Mouse (Mus musculus) 3T3-L1 (cell line): Measurements from ENCODE around the gene Syn3.
A peak's percentile ranks its signal among the peaks of the same experiment; 100 is the strongest.
"Not testable (repeated sequence)": the region's sequence is repeated elsewhere in the genome, so short reads cannot be mapped to it uniquely, and the experiment has no call there.

Experiments
- DNase-seq: peaks from one replicate; pipeline ENCODE4 v3.0.0-alpha.2; 2015; ENCODE audit warnings: low read depth, low spot score

Syn3 gene

GRCm38 (mm10) chr10:86418345-86418744 is 80.4 kb downstream of the Syn3 start:
- DNase-seq: peak; percentile 31

DNA sequence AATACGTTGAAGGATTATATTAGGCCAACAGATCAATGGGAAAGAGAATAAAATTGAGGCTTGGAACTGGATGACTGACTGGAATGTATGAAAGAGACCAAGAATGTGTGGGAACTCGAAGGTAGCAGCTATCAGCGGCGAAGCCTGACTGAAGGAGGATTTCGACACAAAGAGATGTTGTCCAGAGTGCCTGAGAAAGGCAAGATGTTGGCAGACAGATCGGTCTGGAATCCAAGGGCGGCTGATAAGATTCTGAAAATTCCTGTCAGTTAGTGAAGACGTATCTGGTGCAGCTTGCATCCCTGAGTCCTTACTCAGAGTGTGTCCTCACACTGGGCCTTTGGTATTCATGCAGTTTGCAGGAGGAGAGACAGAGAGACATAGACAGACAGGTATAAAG is 81.9 kb downstream of the Syn3 start:
- peak; percentile 57 for DNase-seq

GRCm38 (mm10) chr10:86410868-86411267 is 87.8 kb downstream of the Syn3 start:
- peak; percentile 20 for DNase-seq

GRCm38 (mm10) chr10:86406952-86407351 is 91.7 kb downstream of the Syn3 start:
- peak; percentile 28 for DNase-seq

- DNase-seq: no peak
Measured at GRCm38 (mm10) chr10:86398347-86398720, 100.4 kb downstream of the Syn3 start.

GRCm38 (mm10) chr10:86397577-86398346 is 100.9 kb downstream of the Syn3 start:
- peak; percentile 29 for DNase-seq

GRCm38 (mm10) chr10:86392399-86392798 is 106.3 kb downstream of the Syn3 start:
- no peak for DNase-seq

DNA sequence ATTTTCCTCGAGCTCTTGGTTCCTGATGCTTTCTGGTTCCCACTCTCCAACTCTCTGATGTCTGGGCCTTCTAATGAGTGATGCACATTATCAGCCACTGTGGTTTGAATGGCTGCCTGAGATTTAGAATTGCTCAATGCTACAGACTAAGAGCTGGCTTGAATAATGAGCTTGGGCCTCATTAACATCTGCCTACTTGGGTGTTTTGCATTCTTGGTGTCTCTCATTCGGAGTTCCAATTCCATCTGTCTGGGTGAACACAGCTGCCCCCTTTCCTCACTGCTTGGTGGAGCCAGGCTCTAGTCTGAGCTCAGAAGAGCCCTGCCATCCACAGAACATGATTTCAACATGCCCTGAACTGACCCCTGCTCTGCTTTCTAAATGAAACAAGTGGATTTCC is 108.8 kb downstream of the Syn3 start:
- peak; percentile 25 for DNase-seq

GRCm38 (mm10) chr10:86389357-86389756 is 109.3 kb downstream of the Syn3 start:
- no peak for DNase-seq

DNA sequence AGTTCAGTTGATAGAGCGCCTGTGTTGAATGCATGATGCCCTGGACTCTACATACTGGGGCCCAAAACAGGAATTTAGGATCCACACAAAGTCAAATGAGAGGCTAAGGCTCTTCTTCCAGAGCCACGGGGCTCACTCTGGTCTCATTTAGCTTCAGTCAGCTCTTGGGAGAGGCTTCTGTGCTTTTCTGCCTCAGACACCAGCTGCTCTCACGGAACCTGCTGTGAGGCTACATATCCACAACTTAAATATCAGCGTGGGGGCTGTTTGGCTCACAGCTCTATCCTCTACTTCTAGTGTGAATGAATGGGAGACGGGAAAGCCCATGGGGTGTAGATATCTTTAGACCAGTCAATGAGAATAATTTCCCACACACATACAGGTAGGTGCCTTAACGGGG is 109.9 kb downstream of the Syn3 start:
- no peak for DNase-seq

- DNase-seq: peak; percentile 62
Measured at GRCm38 (mm10) chr10:86387821-86388440, 110.8 kb downstream of the Syn3 start.

DNA sequence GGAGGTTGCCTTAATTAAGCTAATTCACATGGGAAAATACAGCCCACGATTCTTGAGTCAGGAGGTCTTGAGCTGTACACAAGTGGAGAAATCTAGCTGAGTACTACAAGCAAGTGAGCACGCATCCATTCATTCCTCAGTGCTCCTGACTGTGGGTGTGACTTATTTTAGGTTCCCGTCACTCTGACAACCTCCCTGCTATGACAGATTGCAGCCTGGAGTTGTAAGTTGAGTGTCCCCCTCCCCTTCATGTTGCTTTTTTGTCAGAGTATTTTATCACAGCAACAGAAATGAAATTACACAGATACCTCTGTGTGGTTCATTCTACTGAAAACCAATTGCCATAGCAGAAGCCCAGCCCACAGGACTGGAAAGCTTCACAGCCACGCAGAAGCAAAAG is 112.5 kb downstream of the Syn3 start:
- DNase-seq: no peak

DNA sequence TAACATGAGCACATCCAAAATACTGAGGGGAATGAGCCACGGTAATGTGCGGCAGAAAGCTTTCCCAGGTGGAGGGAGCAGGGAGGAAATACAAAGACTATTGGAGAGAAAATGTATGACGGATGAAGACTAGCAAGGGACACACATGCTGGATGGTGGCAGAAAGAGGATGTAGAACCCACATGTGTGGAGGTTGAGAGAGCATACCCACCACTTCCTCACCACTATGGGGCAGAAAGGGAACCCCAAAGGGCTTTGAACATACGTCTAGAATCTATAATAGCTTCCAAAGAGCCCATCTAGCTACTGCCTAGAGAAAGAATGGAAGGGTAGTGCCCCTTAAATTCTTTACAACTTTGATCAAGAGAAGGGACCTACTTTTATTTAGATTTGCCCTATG is 113.0 kb downstream of the Syn3 start:
- DNase-seq: no peak

- no peak for DNase-seq
Measured at GRCm38 (mm10) chr10:86384655-86385054, 114.0 kb downstream of the Syn3 start.

DNA sequence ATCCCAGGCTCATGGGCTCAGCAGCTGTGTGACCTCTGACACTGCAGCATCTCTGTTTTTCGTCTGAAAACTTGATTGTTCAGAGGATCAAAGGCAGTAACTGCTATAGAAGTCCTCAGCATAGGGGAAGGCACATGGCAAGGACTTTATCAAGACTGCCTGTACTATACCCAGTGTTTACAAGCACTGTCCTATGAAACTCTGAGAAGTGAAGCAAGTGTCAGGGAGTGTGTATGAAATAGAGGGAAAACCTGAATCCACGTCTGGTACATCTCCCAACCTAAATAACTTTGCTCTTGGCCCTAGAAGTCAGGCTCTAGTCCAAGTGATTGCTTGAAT is 116.8 kb downstream of the Syn3 start:
- no peak for DNase-seq

DNA sequence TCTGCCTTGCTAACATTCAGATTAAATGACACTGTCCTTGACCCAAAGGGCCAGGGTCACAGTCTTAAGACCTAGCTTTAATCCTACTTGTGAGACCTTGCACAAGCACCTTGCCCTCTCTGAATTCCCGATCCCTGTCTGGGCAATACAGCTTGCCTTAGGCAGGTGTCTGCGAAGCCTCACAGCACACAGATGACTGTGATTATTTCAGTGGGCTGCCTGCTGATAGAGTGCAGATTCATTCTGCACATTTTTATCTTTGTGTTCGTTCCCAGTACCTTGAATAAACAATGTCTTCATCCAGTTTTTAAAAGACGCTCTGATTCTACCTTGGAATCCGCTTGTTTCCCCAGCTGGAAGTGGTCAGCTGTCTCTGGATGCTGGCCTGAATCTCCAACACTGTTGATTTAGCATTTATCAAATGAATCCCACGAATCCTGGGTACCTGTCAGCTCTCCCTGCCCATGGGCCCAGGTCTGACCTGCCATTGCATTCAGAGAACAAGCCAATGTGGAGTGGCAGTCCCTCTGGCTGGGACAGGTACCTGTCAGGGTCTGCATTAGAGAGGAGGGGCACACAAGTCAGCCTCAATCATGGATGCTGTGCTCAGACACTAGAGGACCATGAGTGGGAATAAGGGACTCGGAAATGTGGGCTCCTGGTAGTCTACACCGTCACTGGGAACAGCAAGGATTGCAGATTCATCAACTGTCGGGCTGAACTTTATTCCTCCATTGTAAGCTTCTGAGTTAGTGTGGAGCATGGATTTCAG is 117.4 kb downstream of the Syn3 start:
- DNase-seq: no peak

- DNase-seq: no peak
Measured at GRCm38 (mm10) chr10:86380626-86381025, 118.1 kb downstream of the Syn3 start.

DNA sequence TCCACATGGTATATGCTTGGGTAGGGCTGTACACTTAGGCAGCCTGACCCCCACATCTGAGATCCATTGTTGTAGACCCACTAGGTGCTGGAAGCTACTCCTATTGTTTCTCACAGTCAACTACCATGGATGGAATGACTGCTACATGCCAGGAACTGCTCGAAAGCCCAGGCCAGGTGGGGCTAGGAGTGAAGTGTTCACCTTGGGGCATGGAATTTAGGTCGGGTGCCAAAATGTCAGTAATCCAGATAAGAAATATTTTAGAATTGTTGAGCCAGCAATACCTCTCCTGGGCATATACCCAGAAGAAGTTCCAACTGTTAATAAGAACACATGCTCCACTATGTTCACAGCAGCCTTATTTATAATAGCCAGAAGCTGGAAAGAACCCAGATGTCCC is 119.9 kb downstream of the Syn3 start:
- DNase-seq: not testable (repeated sequence)

- DNase-seq: peak; percentile 30
Measured at GRCm38 (mm10) chr10:86376392-86377185, 122.1 kb downstream of the Syn3 start.

GRCm38 (mm10) chr10:86375903-86376302 is 122.8 kb downstream of the Syn3 start:
- DNase-seq: no peak

DNA sequence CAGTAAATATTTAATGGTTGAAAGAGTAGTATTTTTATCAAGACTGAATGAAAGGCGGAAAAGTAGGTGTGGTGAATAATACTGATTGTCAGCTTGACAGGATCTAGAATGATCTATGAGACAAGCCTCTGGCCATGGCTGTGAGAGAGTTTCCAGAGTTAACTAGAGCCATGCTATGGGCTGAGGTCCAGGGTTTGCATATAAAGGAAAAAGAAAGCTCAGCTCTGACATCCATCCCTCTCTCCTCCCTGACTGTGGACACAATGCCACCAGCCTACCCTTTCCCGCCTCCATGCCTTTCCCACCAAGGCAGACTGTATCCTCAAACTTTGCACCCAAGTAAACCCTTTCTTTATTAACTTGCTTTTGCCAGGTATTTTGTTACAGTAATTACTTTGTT is 124.6 kb downstream of the Syn3 start:
- DNase-seq: peak; percentile 15

DNA sequence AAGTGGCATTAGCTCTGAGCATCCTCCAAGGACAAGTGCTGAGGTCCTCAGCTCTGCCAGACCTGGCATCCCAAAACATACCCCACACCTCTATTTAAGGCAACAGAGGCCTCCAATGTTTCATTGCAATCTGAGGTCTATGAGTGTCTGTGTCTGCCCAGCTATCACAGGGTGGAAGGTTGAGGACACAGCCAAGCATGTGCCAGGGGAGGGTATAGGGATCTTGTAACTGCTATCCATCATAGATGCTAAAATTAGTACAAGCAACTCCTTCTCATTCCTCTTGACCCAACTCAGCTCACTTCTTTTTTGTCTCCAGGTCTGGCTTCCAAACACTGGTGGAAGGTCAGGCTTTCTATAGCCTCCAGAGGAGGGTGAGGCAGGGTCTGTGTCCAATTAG is 127.1 kb downstream of the Syn3 start:
- DNase-seq: no peak
